Mouse (Mus musculus) forebrain, embryonic 12.5 days (tissue): ENCODE data around the gene Trmt2b. TPM values are rescaled to one million over a fixed set of nuclear protein-coding genes. Genes with fewer than 3 reads are reported as not detected.
"Not testable (repeated sequence)": the region's sequence is repeated elsewhere in the genome, so short reads cannot be mapped to it uniquely, and the experiment has no call there.

ENCODE experiments used
- ATAC-seq: fragments of 200-750 bp; cut with Nextera tagmentation; 2 replicates; pipeline ENCODE4 v1.8.0; 2017; ENCODE audit warnings: moderate TSS enrichment; ENCODE audit not compliant: low FRiP score
- H3K27ac ChIP-seq: fragments of 300-500 bp; sonication (generic); 2 replicates; pipeline ENCODE4 v1.5.1; 2016; ENCODE audit warnings: mild to moderate bottlenecking
- H3K27me3 ChIP-seq: fragments of 300-500 bp; sonication (generic); 2 replicates; pipeline ENCODE4 v1.6.1; 2016; ENCODE audit warnings: mild to moderate bottlenecking
- H3K36me3 ChIP-seq: fragments of 300-500 bp; sonication (generic); replicated peaks from 2 replicates; pipeline ENCODE4 v1.6.1; 2016; ENCODE audit warnings: mild to moderate bottlenecking
- H3K4me1 ChIP-seq: fragments of 300-500 bp; sonication (generic); 2 replicates; pipeline ENCODE4 v1.6.1; 2016
- H3K4me2 ChIP-seq: fragments of 300-500 bp; sonication (generic); 2 replicates; pipeline ENCODE4 v1.6.1; 2016; ENCODE audit warnings: mild to moderate bottlenecking, moderate library complexity
- H3K4me3 ChIP-seq: fragments of 300-500 bp; sonication (generic); replicated peaks from 2 replicates; pipeline ENCODE4 v1.5.1; 2016; ENCODE audit warnings: mild to moderate bottlenecking
- H3K9ac ChIP-seq: fragments of 300-500 bp; sonication (generic); 2 replicates; pipeline ENCODE4 v1.6.1; 2016; ENCODE audit warnings: mild to moderate bottlenecking
- H3K9me3 ChIP-seq: fragments of 300-500 bp; sonication (generic); 2 replicates; pipeline ENCODE4 v1.6.1; 2016
- WGBS: fragments of 180-500 bp; shearing (Covaris S2); methylation state at CpG from one replicate; pipeline ENCODE4 v1.1.7; 2016; 5-methylcytosine and 5-hydroxymethylcytosine counted together
- polyA plus RNA-seq: library from polyadenylated mRNA; unstranded; fragments of >200 nt; fragmentation: Nextera tagmentation; extraction: Ambion mirVana; gene quantifications from 2 replicates; pipeline ENCODE4 v1.2.1, GENCODE M21; 2016

The Trmt2b gene
- polyA plus RNA-seq, 1 experiment from 2014 or later: 8.3 TPM

DNA sequence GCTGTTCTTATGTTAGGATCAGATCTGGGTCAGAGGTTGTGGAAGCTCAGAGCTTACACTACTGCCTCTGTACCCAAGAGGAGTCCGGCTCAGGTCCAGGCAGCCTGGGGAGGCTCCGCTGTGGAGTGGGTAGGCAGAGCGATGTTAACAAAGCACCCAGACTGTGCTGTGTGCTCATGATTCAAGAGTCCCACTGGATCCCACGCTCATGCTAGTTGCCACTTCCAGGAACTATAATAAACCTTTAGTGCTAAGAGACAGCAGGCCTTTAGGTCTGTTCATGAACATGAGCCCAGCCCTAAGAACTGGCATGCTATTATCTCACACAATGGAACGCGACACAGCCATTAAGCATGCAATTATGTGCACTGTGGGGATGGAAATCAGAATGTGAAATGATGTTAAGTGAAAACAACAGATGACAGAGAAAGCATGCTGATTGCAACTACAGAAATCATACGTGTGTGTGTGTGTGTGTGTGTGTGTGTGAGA, 65.6 kb downstream of the Trmt2b start:
- no peaks in the 10 kb centered on the region for H3K27me3 ChIP-seq
- no peak for ATAC-seq
- no peak overlapping the region for H3K9ac ChIP-seq
- no peak overlapping the region for H3K27ac ChIP-seq
- no peak overlapping the region for H3K4me3 ChIP-seq
- no peaks in the 10 kb centered on the region for H3K4me1 ChIP-seq
- H3K4me2 ChIP-seq: no peak overlapping the region
- 67% methylated on average over 7 of the region's 7 CpGs for WGBS
- no peaks in the 10 kb centered on the region for H3K9me3 ChIP-seq
- H3K36me3 ChIP-seq: no peaks in the 10 kb centered on the region

GRCm38 (mm10) chrX:134208491-134208890, 68.3 kb downstream of the Trmt2b start:
- Histone ChIP-seq H3K9me3 (no peaks in the 10 kb centered on the region), H3K27ac (no peak overlapping the region), H3K4me3 (no peak overlapping the region), H3K27me3 (no peaks in the 10 kb centered on the region), H3K36me3 (no peaks in the 10 kb centered on the region), H3K9ac (no peak overlapping the region), H3K4me2 (no peak overlapping the region), H3K4me1 (no peaks in the 10 kb centered on the region)
- no peak for ATAC-seq
- WGBS: 89% methylated on average over 2 of the region's 2 CpGs

GRCm38 (mm10) chrX:134187201-134187600, 89.6 kb downstream of the Trmt2b start, which contains the start of gene Arl13a:
Gene Arl13a (plus strand): TSS chrX:134187501.
- H3K4me3 ChIP-seq, H3K9me3 ChIP-seq, H3K27me3 ChIP-seq, H3K4me1 ChIP-seq, H3K27ac ChIP-seq, H3K9ac ChIP-seq, ATAC-seq, H3K4me2 ChIP-seq, H3K36me3 ChIP-seq: not testable (repeated sequence)
- 93% methylated on average over 8 of the region's 9 CpGs for WGBS

- Histone ChIP-seq H3K4me2 (no peak overlapping the region), H3K4me1 (no peaks in the 10 kb centered on the region), H3K9me3 (no peaks in the 10 kb centered on the region), H3K36me3 (no peaks in the 10 kb centered on the region), H3K27me3 (no peaks in the 10 kb centered on the region), H3K27ac (no peak overlapping the region), H3K4me3 (no peak overlapping the region), H3K9ac (no peak overlapping the region)
- 89% methylated on average over 1 of the region's 1 CpGs for WGBS
- ATAC-seq: no peak
Measured at GRCm38 (mm10) chrX:134174699-134175098, 102.1 kb downstream of the Trmt2b start.

Other genes starting within 250 kb of the Trmt2b start
- 72.8 and 74.4 TPM in 2 replicates for gene Cstf2, start 217.8 kb downstream of the Trmt2b start, polyA plus RNA-seq
- 0.17 and 0.33 TPM in 2 replicates for gene Xkrx, start 114.9 kb downstream of the Trmt2b start, polyA plus RNA-seq
- gene Arl13a, start 89.5 kb downstream of the Trmt2b start, polyA plus RNA-seq: not detected in 2 replicates
- gene Nox1, start 55.0 kb downstream of the Trmt2b start, polyA plus RNA-seq: 0.08 and 0.14 TPM in 2 replicates
- gene Tmem35a, start 18.2 kb upstream of the Trmt2b start, polyA plus RNA-seq: 45.5 and 45.6 TPM in 2 replicates
- gene Cenpi, start 31.1 kb upstream of the Trmt2b start, polyA plus RNA-seq: 26.2 and 28.8 TPM in 2 replicates
- 11.1 and 11.5 TPM in 2 replicates for gene Drp2, start 127.6 kb upstream of the Trmt2b start, polyA plus RNA-seq
- gene Taf7l, start 199.5 kb upstream of the Trmt2b start, polyA plus RNA-seq: not detected in 2 replicates